Mouse (Mus musculus): Measurements from ENCODE around the gene Cdh18.

Cdh18 gene

DNA sequence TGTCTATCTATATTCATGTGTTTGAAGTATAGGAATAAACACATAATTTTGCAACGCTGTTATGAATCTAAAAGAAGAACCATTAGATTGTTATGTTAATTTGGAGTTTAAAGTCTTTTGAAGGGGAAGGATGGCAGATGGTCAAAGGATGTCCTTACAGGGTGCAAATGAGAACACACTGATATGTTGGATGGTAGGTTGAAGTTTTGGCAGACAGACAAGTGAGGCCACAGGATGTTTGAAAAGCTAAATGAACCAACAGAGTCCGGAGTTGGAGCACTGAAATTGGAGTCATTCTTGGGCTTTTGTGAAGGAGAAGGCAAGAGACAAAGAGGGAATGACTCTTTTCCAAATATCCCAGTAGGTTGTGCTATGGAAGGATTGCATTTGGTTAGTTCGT, 908.6 kb downstream of the Cdh18 start:
- DNase-seq (ENCODE audit: low spot score): no peak

DNA sequence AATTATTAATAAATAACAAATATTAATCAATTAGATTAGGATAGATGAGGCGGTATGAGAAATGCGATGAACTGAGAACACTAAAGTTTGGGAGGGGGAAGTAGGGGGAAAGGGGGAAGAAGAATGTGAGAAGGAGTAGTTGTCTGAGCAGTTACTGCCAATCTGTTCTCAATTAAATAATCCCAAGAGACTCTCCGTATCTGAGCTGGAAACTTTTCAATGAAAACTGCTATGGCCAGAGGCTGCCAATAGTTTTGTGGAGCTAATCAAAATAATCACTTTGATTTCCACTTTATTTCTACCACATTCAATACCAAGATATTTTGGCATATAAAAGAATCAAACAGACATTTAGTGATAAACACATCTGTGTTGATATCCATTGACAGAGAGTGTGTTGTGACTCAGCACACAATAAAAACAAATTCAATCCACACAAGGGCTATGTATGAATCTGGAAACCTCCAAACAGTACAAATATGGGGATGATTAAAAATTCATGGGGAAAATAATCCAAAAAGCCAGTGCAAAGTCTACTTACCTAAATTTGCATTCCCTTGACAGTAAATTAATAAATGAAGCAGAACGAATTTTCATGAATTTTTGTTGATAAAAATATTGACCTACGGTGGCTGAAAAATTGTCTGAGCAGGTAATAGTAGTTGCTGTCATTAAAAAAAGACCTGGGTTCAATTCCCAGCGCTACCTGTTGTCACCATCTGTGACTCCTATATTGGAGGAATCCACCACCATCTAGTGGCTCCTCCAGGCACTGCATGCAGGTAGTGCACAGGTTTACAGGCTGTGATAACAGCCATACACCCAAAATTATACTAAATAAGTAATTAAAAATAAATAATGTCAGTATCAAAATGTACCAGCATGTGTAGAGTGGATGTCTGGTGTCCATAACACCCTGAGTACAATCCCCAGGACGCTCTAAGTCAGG, 922.0 kb downstream of the Cdh18 start:
- DNase-seq (ENCODE audit: low spot score): no peak

DNA sequence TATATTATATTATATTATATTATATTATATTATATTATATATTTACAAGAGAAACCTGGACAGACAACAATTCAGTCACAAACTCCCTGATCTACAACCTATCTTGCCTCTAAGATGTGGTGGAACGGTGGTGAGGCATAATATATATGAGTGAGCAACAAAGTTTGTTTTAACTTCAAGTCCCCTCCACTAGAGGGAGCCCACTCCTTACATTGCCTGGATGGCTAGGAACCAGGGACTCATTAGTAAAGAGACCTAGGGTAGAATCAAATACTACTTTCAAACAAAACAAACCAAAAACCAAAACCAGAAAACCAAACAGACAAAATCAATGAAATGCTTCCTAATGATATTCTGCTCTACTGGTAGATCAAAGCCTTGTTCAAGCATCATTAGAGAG, 937.5 kb downstream of the Cdh18 start:
- DNase-seq (ENCODE audit: low spot score): peak; percentile 56

DNA sequence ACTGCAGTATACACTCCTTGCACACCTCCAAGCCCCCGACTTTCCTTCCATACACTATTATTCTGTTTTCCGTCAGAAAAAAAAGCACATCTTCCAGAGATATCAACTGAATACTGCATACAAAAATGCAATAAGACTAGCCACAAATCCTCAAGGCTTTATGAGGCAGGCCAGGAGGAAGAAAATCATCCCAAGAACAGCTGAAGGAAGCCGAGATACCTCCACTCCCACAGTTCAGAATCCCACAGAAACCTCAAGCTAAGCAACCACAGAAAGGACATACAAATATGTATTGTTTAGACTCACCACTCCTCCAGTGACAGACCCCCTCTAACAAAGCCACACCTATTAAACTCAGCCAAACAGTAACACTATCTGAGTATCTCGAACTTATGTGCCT, 957.7 kb downstream of the Cdh18 start:
- DNase-seq (ENCODE audit: low spot score): no peak

DNA sequence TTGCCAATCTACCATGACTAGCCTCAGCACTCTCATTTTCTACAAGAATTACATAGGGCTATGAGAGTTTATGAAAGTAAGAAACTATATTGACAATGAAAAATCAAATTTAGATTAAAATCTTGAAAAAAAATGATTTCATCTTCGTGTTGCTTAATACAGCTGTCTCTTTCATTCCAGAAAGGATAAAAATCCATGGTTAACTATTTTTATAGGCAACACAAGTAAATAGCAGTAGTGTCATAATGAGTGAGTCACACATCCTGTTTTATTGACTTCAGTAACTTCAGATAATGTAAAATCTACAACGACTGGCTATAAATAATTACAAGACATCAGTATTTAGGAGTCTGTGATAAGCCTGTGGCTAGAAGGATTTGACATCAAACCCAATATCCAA, 960.9 kb downstream of the Cdh18 start:
- DNase-seq (ENCODE audit: low spot score): no peak

DNA sequence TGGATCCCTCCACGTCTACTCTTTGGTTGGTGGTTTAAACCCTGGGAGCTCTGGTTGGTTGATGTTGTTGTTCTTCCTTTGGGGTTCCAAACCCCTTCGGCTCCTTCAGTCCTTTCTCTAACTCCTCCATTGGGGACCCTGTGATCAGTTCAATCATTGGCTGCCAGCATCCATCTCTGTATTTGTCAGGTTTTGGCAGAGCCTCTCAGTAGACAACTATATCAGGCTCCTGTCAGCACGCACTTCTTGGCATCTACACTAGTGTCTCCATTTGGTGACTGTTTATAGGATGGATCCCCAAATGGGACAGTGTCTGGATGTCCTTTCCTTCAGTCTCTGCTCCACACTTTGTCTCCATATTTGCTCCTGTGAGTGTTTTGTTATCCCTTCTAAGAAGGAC, 967.0 kb downstream of the Cdh18 start:
- DNase-seq (ENCODE audit: low spot score): no peak

DNA sequence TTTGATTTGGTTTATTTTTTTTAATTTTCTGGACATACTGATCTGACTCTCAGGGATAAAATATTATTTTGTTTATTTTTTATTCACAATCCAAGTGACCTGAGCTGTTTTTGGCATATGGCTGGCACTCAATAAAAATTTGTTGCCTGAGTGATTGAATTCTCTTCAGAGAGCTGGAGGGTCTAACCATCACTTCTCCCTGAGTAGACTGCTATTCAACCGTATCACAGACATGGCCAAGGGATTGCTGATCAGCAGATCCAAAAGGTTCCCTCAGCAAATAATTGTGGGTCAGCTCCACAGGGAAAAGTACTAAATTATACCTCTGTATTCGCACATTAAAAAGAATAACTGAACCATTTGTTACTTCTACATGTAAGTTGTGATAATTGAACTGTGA, 969.3 kb downstream of the Cdh18 start:
- no peak for DNase-seq (ENCODE audit: low spot score)

Measured in embryo, embryonic 10 days (tissue).